In the genomic region with DNA sequence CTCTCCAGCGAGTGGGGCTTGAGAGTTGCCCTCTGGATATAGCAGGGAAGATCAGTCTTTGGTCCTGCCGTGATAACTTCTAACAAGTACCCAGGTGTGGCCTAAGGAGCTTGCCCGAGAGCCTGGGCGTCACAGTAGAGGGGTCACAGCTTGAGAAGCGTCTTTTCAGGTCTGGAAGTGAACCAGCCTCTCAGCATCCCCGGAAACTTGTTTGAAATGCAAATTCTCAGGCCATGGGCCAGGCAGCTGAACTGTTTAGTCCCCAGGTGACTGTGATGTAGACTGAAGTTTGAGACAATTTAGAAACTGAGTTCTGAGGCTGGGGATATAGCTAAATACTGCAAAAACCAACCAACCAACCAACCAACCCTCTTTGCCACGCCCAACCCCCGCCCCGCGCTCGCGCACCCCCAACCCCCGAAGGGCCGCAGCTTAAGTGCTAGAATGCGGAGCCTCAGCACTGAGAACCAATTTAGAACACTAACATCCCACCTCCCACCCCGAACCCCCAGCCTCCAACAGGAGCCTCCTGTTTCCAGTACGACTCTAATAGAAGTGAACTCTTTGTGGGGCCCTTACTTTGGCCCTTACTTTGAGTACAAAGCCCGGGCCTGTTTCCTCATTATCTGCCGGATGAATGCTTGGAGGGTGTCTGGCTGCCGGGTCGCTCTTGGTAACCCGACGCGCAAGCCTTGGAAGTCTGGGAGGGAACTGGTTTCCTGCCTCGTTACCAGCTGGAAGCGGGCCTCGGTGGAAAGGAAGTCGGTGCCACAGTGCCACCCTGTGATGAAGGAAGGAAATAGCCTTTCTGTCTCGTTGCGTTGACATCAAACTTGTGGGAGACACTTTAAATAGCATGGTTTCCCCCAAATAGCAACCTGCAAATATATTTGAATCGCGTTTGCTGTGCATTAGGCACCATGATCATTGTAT, we compare ENCODE assay signal across 8 mouse cellular contexts.
DNase-seq lines count a peak whose midpoint lies in the region; ATAC-seq and TF ChIP-seq lines count a peak whose summit lies in the region.

No protein-coding gene starts in this region.

- H3K4me3 ChIP-seq in bone marrow, adult 2 months (replicated peaks; ENCODE audit: control insufficient read depth, low read depth, low read length), result no peak overlapping the region
- H3K4me3 ChIP-seq in embryonic facial prominence, embryonic 14.5 days (ENCODE audit: low read depth, low read length), result peak overlapping the region; percentile 37
- H3K4me3 ChIP-seq in heart, embryonic 10.5 days, result peak overlapping the region; percentile 54
- peak overlapping the region; percentile 36 for H3K4me3 ChIP-seq in kidney, embryonic 14.5 days (ENCODE audit: low read length)
- peak overlapping the region; percentile 31 for H3K4me3 ChIP-seq in limb, embryonic 14.5 days (replicated peaks; ENCODE audit: low read length)
- peak overlapping the region; percentile 26 for H3K4me3 ChIP-seq in midbrain, postnatal 0 days (ENCODE audit: low read depth, low read length)

- H3K4me1 ChIP-seq in bone marrow, adult 2 months (ENCODE audit: control insufficient read depth, insufficient read depth, low read length), result no peaks in the 10 kb centered on the region
- peaks cover 4% of the 10 kb centered on the region; the same call in 1 of the 2 replicates for H3K4me1 ChIP-seq in embryonic facial prominence, embryonic 14.5 days (ENCODE audit: control insufficient read depth, insufficient read depth, low read length)
- H3K4me1 ChIP-seq in heart, embryonic 10.5 days, result peaks cover 17% of the 10 kb centered on the region
- no peaks in the 10 kb centered on the region for H3K4me1 ChIP-seq in kidney, embryonic 14.5 days (ENCODE audit: control insufficient read depth, insufficient read depth, low read length)
- H3K4me1 ChIP-seq in limb, embryonic 14.5 days (ENCODE audit: control insufficient read depth, insufficient read depth, low read length), result peaks cover 8% of the 10 kb centered on the region
- H3K4me1 ChIP-seq in midbrain, postnatal 0 days (ENCODE audit: insufficient read depth, low read length), result no peaks in the 10 kb centered on the region

- TF ChIP-seq CTCF in bone marrow, adult 2 months (IDR thresholded peaks at IDR 0.05; ENCODE audit: control insufficient read depth, insufficient read depth, low read length), result peak; percentile 65
- TF ChIP-seq CTCF in midbrain, postnatal 0 days (IDR thresholded peaks at IDR 0.05), result peak; percentile 94

- no peak overlapping the region for H3K27ac ChIP-seq in bone marrow, adult 2 months (ENCODE audit: control insufficient read depth, insufficient read depth, low read depth, low read length, poor library complexity)
- no peak overlapping the region for H3K27ac ChIP-seq in embryonic facial prominence, embryonic 14.5 days (replicated peaks; ENCODE audit: low read depth, low read length)
- H3K27ac ChIP-seq in heart, embryonic 10.5 days, result peak overlapping the region; percentile 79
- no peak overlapping the region for H3K27ac ChIP-seq in kidney, embryonic 14.5 days (ENCODE audit: low read depth, low read length)
- no peak overlapping the region; the same call in 1 of the 2 replicates for H3K27ac ChIP-seq in limb, embryonic 14.5 days (replicated peaks; ENCODE audit: low read depth, low read length)
- no peak overlapping the region for H3K27ac ChIP-seq in midbrain, postnatal 0 days (ENCODE audit: low read depth, low read length)

- WGBS in bone marrow, adult 2 months, result 49% methylated on average over 32 of the region's 32 CpGs
- WGBS in embryonic facial prominence, embryonic 14.5 days, result 6% methylated on average over 32 of the region's 32 CpGs
- 6% methylated on average over 32 of the region's 32 CpGs for WGBS in heart, embryonic 10.5 days
- 6% methylated on average over 32 of the region's 32 CpGs for WGBS in kidney, embryonic 14.5 days
- 10% methylated on average over 32 of the region's 32 CpGs for WGBS in limb, embryonic 14.5 days
- WGBS in midbrain, postnatal 0 days, result 7% methylated on average over 32 of the region's 32 CpGs

- H3K27me3 ChIP-seq in embryonic facial prominence, embryonic 14.5 days (replicated peaks; ENCODE audit: control insufficient read depth, insufficient read depth, low read length), result no peaks in the 10 kb centered on the region
- no peaks in the 10 kb centered on the region for H3K27me3 ChIP-seq in heart, embryonic 10.5 days (ENCODE audit: insufficient read depth, poor library complexity, severe bottlenecking)
- H3K27me3 ChIP-seq in kidney, embryonic 14.5 days (ENCODE audit: control insufficient read depth, insufficient read depth, low read length), result no peaks in the 10 kb centered on the region
- H3K27me3 ChIP-seq in limb, embryonic 14.5 days (ENCODE audit: control insufficient read depth, insufficient read depth, low read length), result no peaks in the 10 kb centered on the region
- H3K27me3 ChIP-seq in midbrain, postnatal 0 days (ENCODE audit: insufficient read depth, low read length), result no peaks in the 10 kb centered on the region
- no peaks in the 10 kb centered on the region for H3K27me3 ChIP-seq in splenic B cell, adult 2 months (ENCODE audit: control insufficient read depth, insufficient read depth, low read length, poor library complexity, severe bottlenecking)

- TF ChIP-seq POLR2A in bone marrow, adult 2 months (IDR thresholded peaks at IDR 0.05; ENCODE audit: borderline replicate concordance, control insufficient read depth, low read depth, low read length), result no peak
- no peak for TF ChIP-seq POLR2A in limb, embryonic 14.5 days (IDR thresholded peaks at IDR 0.05; ENCODE audit: borderline replicate concordance, extremely low read depth, insufficient read depth, insufficient read length)

- H3K9me3 ChIP-seq in embryonic facial prominence, embryonic 14.5 days (ENCODE audit: control insufficient read depth, low read length), result no peaks in the 10 kb centered on the region
- no peaks in the 10 kb centered on the region for H3K9me3 ChIP-seq in heart, embryonic 10.5 days
- H3K9me3 ChIP-seq in kidney, embryonic 14.5 days (ENCODE audit: control insufficient read depth, low read length), result no peaks in the 10 kb centered on the region
- no peaks in the 10 kb centered on the region for H3K9me3 ChIP-seq in limb, embryonic 14.5 days (ENCODE audit: control insufficient read depth, low read length)
- no peaks in the 10 kb centered on the region for H3K9me3 ChIP-seq in midbrain, postnatal 0 days (ENCODE audit: low read length)

- peak overlapping the region; percentile 58 for H3K4me2 ChIP-seq in embryonic facial prominence, embryonic 14.5 days (ENCODE audit: low read depth, low read length)
- H3K4me2 ChIP-seq in kidney, embryonic 14.5 days (replicated peaks; ENCODE audit: low read depth, low read length), result peak overlapping the region; percentile 50
- H3K4me2 ChIP-seq in limb, embryonic 14.5 days (replicated peaks; ENCODE audit: low read depth, low read length, severe bottlenecking), result peak overlapping the region; percentile 51
- H3K4me2 ChIP-seq in midbrain, postnatal 0 days (ENCODE audit: low read depth, low read length, poor library complexity, severe bottlenecking), result peak overlapping the region; percentile 48

- DNase-seq in 416B (ENCODE audit: low read depth), result peak; percentile 71
- DNase-seq in embryonic facial prominence, embryonic 14.5 days (ENCODE audit: low spot score), result peak; percentile 95
- DNase-seq in heart, embryonic 10.5 days (ENCODE audit: low spot score), result peak; percentile 95
- DNase-seq in limb, embryonic 14.5 days (ENCODE audit: low spot score), result peak; percentile 90
- DNase-seq in midbrain, postnatal 0 days (ENCODE audit: low spot score), result peak; percentile 92
- peak; percentile 22 for DNase-seq in splenic B cell, adult 2 months (ENCODE audit: low read depth, low spot score)

- H3K36me3 ChIP-seq in embryonic facial prominence, embryonic 14.5 days (ENCODE audit: control insufficient read depth, insufficient read depth, low read length), result no peaks in the 10 kb centered on the region
- no peaks in the 10 kb centered on the region for H3K36me3 ChIP-seq in heart, embryonic 10.5 days
- no peaks in the 10 kb centered on the region for H3K36me3 ChIP-seq in kidney, embryonic 14.5 days (ENCODE audit: control insufficient read depth, insufficient read depth, low read length)
- no peaks in the 10 kb centered on the region for H3K36me3 ChIP-seq in limb, embryonic 14.5 days (ENCODE audit: control insufficient read depth, insufficient read depth, low read length)
- H3K36me3 ChIP-seq in midbrain, postnatal 0 days (ENCODE audit: insufficient read depth, low read length), result no peaks in the 10 kb centered on the region
- H3K36me3 ChIP-seq in splenic B cell, adult 2 months (ENCODE audit: control insufficient read depth, insufficient read depth, low read length, poor library complexity, severe bottlenecking), result no peaks in the 10 kb centered on the region

- peak; percentile 91 for ATAC-seq in embryonic facial prominence, embryonic 14.5 days (ENCODE audit: low read depth)
- peak; percentile 88 for ATAC-seq in kidney, embryonic 14.5 days (ENCODE audit: low FRiP score, low TSS enrichment)
- ATAC-seq in limb, embryonic 14.5 days (ENCODE audit: low FRiP score, low read depth), result peak; percentile 89
- ATAC-seq in midbrain, postnatal 0 days (ENCODE audit: low FRiP score), result peak; percentile 87

- peak overlapping the region; percentile 58 for H3K9ac ChIP-seq in embryonic facial prominence, embryonic 14.5 days (ENCODE audit: low read depth, low read length)
- H3K9ac ChIP-seq in kidney, embryonic 14.5 days (ENCODE audit: low read depth, low read length), result peak overlapping the region; percentile 31
- peak overlapping the region; percentile 32; the same call in 1 of the 2 replicates for H3K9ac ChIP-seq in limb, embryonic 14.5 days (ENCODE audit: low read depth, low read length, severe bottlenecking)
- H3K9ac ChIP-seq in midbrain, postnatal 0 days (replicated peaks; ENCODE audit: low read length, poor library complexity, severe bottlenecking), result no peak overlapping the region

Comparison
In these comparisons a context has a peak if more than half of its experiments do, and no peak if none do; other contexts are left out.
1. DNase-seq: peak in every context shown above with its lines; median percentile 95 in embryonic facial prominence, embryonic 14.5 days; 95 in heart, embryonic 10.5 days; 92 in midbrain, postnatal 0 days; 90 in limb, embryonic 14.5 days; 71 in 416B; 22 in splenic B cell, adult 2 months.